Mouse (Mus musculus): ENCODE measurements around the gene Grik5. TPM values are rescaled to one million over a fixed set of nuclear protein-coding genes. Genes with fewer than 3 reads are reported as not detected.
A peak's percentile ranks its signal among the peaks of the same experiment; 100 is the strongest.

Gene Grik5
- total and polyA plus RNA-seq, 2 experiments from 2014 or later, result 14.8 to 142 TPM

GRCm38 (mm10) chr7:25110336-25110735 is 38.2 kb upstream of the Grik5 start:
- WGBS, result 73% methylated on average over 9 of the region's 9 CpGs
- no peaks in the 10 kb centered on the region for H3K27me3 ChIP-seq (ENCODE audit: insufficient read depth, low read length)
- no peaks in the 10 kb centered on the region for H3K4me1 ChIP-seq (ENCODE audit: insufficient read depth, low read length)
- no peaks in the 10 kb centered on the region for H3K9me3 ChIP-seq (ENCODE audit: low read length)
- H3K9ac ChIP-seq (replicated peaks; ENCODE audit: low read length), result no peak overlapping the region
- ATAC-seq (no peak), DNase-seq (ENCODE audit: low spot score) (no peak)
- no peak overlapping the region for H3K4me2 ChIP-seq (ENCODE audit: low read depth, low read length)
- TF ChIP-seq CTCF (IDR thresholded peaks at IDR 0.05; ENCODE audit: low read depth), result no peak
- no peaks in the 10 kb centered on the region for H3K36me3 ChIP-seq (ENCODE audit: insufficient read depth, low read length)
- H3K4me3 ChIP-seq (ENCODE audit: low read length), result no peak overlapping the region
- H3K27ac ChIP-seq, result peak overlapping the region; percentile 48; the same call in 1 of the 2 replicates

DNA sequence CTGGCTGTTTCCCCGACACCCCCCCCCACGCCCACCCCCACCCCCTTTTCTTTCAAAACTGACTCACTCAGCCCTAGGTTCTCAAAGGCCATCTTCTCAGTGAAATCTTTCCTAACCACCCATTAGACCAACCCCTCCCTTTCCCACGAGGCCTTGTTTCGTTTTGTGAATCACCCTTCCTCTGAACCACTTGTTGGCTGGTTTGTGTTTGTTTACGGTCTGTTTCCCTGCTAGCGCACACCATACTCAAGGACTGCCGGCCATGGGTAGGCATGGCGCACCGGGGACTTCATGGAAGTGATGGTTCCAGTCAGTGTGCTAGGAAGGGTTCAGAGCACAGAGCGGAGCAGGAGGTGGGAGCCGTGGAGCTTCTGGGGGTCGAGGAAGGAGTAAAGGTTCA is 37.2 kb upstream of the Grik5 start:
- Histone ChIP-seq H3K4me2 (ENCODE audit: low read depth, low read length) (no peak overlapping the region), H3K4me3 (ENCODE audit: low read length) (no peak overlapping the region), H3K36me3 (ENCODE audit: insufficient read depth, low read length) (no peaks in the 10 kb centered on the region), H3K9me3 (ENCODE audit: low read length) (no peaks in the 10 kb centered on the region), H3K9ac (replicated peaks; ENCODE audit: low read length) (no peak overlapping the region), H3K4me1 (ENCODE audit: insufficient read depth, low read length) (no peaks in the 10 kb centered on the region), H3K27me3 (ENCODE audit: insufficient read depth, low read length) (no peaks in the 10 kb centered on the region), H3K27ac (no peak overlapping the region)
- no peak for TF ChIP-seq CTCF (IDR thresholded peaks at IDR 0.05; ENCODE audit: low read depth)
- DNase-seq (ENCODE audit: low spot score) (no peak), ATAC-seq (no peak)
- 83% methylated on average over 12 of the region's 12 CpGs for WGBS

DNA sequence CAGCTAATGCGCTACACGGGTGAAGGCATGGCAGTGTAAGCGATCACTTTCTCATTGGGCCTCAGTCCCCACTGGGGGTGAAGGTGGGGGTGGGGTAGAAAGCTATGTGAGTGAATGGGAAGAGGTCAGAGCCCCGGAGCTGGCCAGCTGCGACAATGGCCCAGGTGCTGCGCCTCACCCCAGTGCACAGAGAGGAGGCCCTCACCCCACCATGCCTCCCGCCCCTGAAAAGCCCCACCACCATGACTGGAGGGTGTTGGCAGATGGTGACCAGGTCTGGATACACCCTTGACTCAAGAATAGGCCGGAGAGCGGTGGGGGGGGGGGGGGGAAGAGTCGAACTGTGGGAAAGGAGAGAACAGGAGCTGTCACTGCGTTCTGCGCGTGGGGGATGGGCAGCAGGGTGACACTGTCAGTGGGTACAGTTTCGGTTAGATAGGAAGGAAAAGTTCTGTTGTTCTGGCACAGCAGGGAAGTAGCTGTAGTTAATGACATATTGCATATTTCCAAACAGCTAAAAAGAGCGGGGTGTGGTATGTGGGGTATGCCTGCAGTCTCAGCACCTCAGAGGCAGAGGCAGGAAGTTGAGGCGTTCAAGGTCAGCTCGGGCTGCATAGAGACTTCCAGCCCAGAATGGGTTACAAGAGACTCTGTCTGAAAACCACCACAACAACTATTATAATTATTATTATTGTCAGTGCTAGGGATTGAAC is 34.8 kb upstream of the Grik5 start:
- Histone ChIP-seq H3K4me2 (ENCODE audit: low read depth, low read length) (no peak overlapping the region), H3K27me3 (ENCODE audit: insufficient read depth, low read length) (no peaks in the 10 kb centered on the region), H3K9me3 (ENCODE audit: low read length) (no peaks in the 10 kb centered on the region), H3K36me3 (ENCODE audit: insufficient read depth, low read length) (no peaks in the 10 kb centered on the region), H3K27ac (no peak overlapping the region), H3K4me3 (ENCODE audit: low read length) (no peak overlapping the region), H3K9ac (replicated peaks; ENCODE audit: low read length) (no peak overlapping the region), H3K4me1 (ENCODE audit: insufficient read depth, low read length) (no peaks in the 10 kb centered on the region)
- DNase-seq (ENCODE audit: low spot score) (no peak), ATAC-seq (0 out of 2 replicates have a peak, but pooled peaks have one; percentile 9)
- TF ChIP-seq CTCF (IDR thresholded peaks at IDR 0.05; ENCODE audit: low read depth), result no peak
- WGBS, result 45% methylated on average over 16 of the region's 17 CpGs

- 11% methylated on average over 17 of the region's 17 CpGs for WGBS
- peak; percentile 76 for ATAC-seq
- H3K27me3 ChIP-seq (ENCODE audit: insufficient read depth, low read length), result no peaks in the 10 kb centered on the region
Observed at GRCm38 (mm10) chr7:25105411-25106160, 33.4 kb upstream of the Grik5 start.

GRCm38 (mm10) chr7:25099581-25099980 is 27.4 kb upstream of the Grik5 start:
- Histone ChIP-seq H3K36me3 (ENCODE audit: insufficient read depth, low read length) (0 out of 2 replicates have a peak, but pooled peaks cover 5% of the 10 kb centered on the region), H3K9me3 (ENCODE audit: low read length) (no peaks in the 10 kb centered on the region), H3K4me1 (ENCODE audit: insufficient read depth, low read length) (no peaks in the 10 kb centered on the region), H3K27me3 (ENCODE audit: insufficient read depth, low read length) (no peaks in the 10 kb centered on the region), H3K9ac (replicated peaks; ENCODE audit: low read length) (no peak overlapping the region), H3K4me3 (ENCODE audit: low read length) (no peak overlapping the region), H3K4me2 (ENCODE audit: low read depth, low read length) (no peak overlapping the region), H3K27ac (no peak overlapping the region)
- TF ChIP-seq CTCF (IDR thresholded peaks at IDR 0.05; ENCODE audit: low read depth), result peak; percentile 53
- DNase-seq (ENCODE audit: low spot score), result peak; percentile 56
- 38% methylated on average over 4 of the region's 4 CpGs for WGBS
- ATAC-seq, result peak; percentile 55; the same call in 1 of the 2 replicates

More at GRCm38 (mm10) chr7:25105411-25106160, 33.4 kb upstream of the Grik5 start:
- no peak overlapping the region for H3K4me3 ChIP-seq (ENCODE audit: low read length)
- no peak overlapping the region for H3K4me2 ChIP-seq (ENCODE audit: low read depth, low read length)
- DNase-seq (ENCODE audit: low spot score), result peak; percentile 93
- no peaks in the 10 kb centered on the region for H3K4me1 ChIP-seq (ENCODE audit: insufficient read depth, low read length)
- H3K9ac ChIP-seq (replicated peaks; ENCODE audit: low read length), result no peak overlapping the region
- H3K27ac ChIP-seq, result peak overlapping the region; percentile 64
- H3K36me3 ChIP-seq (ENCODE audit: insufficient read depth, low read length), result no peaks in the 10 kb centered on the region
- peak; percentile 95 for TF ChIP-seq CTCF (IDR thresholded peaks at IDR 0.05; ENCODE audit: low read depth)
- H3K9me3 ChIP-seq (ENCODE audit: low read length), result no peaks in the 10 kb centered on the region

DNA sequence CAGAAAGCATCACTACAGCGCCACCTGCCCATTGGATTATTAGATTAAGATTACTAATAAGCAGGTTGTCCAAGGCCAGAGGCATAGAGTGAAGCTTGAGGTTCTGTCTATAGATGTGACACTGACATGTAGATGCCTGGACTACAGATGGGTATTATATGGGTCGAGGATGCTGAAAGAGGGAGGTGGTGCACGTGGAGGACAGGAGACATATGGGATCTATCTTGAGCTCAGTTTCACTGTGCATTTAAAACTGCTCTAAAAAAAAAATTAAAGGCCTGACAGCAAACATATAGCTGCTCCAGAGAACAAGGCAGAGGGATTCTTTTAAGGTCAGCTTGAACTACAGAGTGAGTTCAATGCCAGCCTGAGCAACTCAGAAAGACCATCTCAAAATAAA is 26.0 kb upstream of the Grik5 start:
- Histone ChIP-seq H3K27ac (no peak overlapping the region), H3K9ac (replicated peaks; ENCODE audit: low read length) (no peak overlapping the region), H3K36me3 (ENCODE audit: insufficient read depth, low read length) (0 out of 2 replicates have a peak, but pooled peaks cover 5% of the 10 kb centered on the region), H3K9me3 (ENCODE audit: low read length) (no peaks in the 10 kb centered on the region), H3K27me3 (ENCODE audit: insufficient read depth, low read length) (no peaks in the 10 kb centered on the region), H3K4me3 (ENCODE audit: low read length) (no peak overlapping the region), H3K4me1 (ENCODE audit: insufficient read depth, low read length) (no peaks in the 10 kb centered on the region), H3K4me2 (ENCODE audit: low read depth, low read length) (no peak overlapping the region)
- ATAC-seq (no peak), DNase-seq (ENCODE audit: low spot score) (no peak)
- 80% methylated on average over 3 of the region's 3 CpGs for WGBS
- no peak for TF ChIP-seq CTCF (IDR thresholded peaks at IDR 0.05; ENCODE audit: low read depth)
